Mouse (Mus musculus) bone marrow, adult 2 months (tissue): ENCODE measurements around the gene Scg2.

Experiments used
- CTCF ChIP-seq: fragments of 200-500 bp; IDR thresholded peaks from 2 replicates; pipeline ENCODE4 v1.5.1; 2011; ENCODE audit warnings: low read length, control low read depth; ENCODE audit not compliant: control insufficient read depth, insufficient read depth
- POLR2A ChIP-seq: fragments of 200-500 bp; IDR thresholded peaks from 2 replicates; pipeline ENCODE4 v1.6.1; 2011; ENCODE audit warnings: low read depth, mild to moderate bottlenecking, control low read depth, low read length, borderline replicate concordance; ENCODE audit not compliant: control insufficient read depth

GRCm38 (mm10) chr1:79449943-79450342 is 10.0 kb upstream of the Scg2 start:
- no peak for TF ChIP-seq CTCF
- no peak for TF ChIP-seq POLR2A
